Mouse (Mus musculus) ES-Bruce4 (cell line): ENCODE measurements at regions not wholly inside any gene's neighbourhood (a gene's known extent, or its start where the extent isn't known, plus 50 kb on each side); places are given as distances from the start of the nearest gene placed in this dataset.

Experiments used
- EP300 ChIP-seq: IDR thresholded peaks from 2 replicates; pipeline ENCODE4 v1.6.1; 2011; ENCODE audit warnings: low read depth, low read length; ENCODE audit not compliant: insufficient read depth
- POLR2A ChIP-seq: IDR thresholded peaks from one replicate; pipeline ENCODE4 v1.8.1; 2011; ENCODE audit warnings: low read length; ENCODE audit not compliant: insufficient read depth

DNA sequence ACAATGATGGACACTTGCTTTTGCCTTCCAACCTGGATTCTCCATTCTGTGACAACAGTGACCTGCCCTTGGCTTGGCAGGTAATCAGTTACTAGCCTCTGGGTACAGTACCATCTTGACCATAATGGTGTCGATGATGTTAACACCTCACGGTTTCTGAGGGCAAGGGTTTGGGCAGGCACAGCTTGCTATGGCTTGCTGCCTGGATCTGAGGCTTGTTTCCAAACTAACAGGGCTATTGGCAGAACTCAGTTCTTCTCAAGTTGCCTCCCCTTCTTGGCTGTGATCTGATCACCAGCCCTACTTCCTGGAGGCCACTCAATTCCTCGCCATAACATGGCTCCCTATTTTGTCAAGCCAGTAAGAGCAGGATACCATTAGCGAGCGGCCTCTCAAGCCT is 79.4 kb downstream of the Zfp281 start:
- TF ChIP-seq POLR2A (no peak), EP300 (no peak)
